Mouse (Mus musculus) naive thymus-derived CD4-positive, alpha-beta T cell, adult 2 months (primary cell): ENCODE data around the gene Pan2.
"Not testable (repeated sequence)": the region's sequence is repeated elsewhere in the genome, so short reads cannot be mapped to it uniquely, and the experiment has no call there.

Source experiments
- DNase-seq: peaks from one replicate; pipeline ENCODE4 v3.0.0-alpha.2; 2011; ENCODE audit warnings: low read depth

Gene Pan2

DNA sequence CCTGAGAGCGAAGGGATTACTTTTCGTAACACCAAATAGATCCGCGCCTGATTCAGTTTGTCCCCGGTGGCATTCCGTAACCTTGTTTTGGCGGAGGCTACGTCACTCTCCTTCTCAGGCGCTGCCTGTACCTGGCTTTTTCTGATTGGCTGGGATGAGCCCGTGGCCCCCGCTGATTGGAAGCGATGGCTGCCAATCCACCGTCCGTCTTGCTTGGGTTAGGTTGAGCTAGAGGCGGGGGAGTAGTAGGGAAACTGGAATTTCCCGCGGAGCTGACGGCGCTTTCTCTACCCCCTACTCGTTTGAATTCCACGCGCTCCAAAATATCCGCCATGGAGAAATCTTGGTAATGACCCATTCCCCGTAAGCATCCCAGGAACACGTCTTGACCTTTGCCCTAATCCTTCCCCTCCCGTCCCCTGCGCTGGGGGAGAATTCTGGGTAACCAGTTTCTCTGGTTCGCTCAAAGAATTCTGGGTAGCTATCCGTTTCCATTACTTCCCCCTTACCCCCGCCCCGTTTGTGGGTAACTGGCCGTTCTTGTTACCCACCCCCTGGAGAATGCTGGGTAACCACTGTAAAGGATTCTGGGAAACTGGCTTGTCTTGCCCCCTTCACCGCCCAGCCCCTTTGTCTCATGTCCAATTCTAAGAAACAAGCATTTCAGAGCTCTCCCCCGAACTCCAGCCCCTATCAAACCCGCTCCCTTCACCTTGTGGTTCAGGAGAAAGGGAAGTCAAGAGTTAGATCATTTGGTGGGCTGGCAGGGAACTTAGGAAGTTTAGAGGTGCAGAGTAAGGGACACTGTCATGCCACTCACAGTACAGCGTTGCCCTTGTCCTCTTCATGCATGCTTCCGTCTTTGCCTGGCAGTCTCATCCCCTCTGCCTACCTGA, at the start of gene Pan2:
Pan2 (plus strand) TSS at position 210 of the 896 bp plus-strand sequence.
- DNase-seq = peak; percentile 100

DNA sequence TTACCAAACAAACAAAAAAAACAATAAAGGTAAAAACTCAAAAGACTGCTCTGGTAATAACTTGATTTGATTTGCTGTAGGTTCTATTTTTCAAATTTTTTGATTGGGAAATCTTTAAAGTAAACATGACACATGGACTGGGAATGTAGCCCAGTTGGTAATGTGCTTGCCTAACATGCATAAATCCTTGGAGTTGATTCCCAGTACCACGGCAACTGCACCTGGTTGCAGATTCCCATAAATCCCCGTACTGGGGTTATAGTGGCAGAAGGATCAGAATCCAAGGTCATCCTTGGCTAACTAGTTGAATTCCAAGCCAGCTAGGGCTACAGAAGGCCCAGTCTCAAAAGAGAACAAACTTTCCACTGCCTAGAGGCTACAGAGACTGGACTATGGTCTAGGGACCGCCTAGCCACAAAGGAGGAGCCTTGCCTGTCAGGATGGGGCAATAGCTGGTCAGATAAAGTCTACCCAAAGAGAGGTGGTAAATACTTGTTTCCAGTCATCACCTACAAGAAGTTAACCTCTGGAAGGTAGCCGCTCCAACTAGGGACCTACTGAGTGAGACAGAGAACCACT, 49.4 kb upstream of the Pan2 start, which contains the start of gene Apon:
Apon (plus strand) TSS at position 420 of the 579 bp plus-strand sequence.
- no peak for DNase-seq

DNA sequence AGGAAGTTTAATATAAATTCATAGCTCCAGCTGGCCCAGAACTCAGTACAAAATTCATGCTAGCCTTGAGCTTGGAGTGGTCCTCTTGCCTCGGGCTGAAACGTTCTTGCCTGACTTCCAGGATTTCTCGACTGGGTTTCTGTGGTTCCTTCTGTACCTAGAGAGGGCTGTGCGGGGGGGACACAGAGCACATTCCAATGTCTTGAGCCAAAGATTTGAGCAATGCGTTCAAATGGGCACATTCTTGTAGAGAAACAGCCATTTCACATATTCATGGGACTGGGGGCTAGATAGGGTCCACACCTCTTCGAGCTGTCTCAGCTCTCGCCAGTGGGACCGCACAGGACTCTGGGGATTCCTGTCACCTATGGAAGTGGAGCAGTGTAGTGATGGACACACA, 47.2 kb upstream of the Pan2 start:
- DNase-seq = no peak

DNA sequence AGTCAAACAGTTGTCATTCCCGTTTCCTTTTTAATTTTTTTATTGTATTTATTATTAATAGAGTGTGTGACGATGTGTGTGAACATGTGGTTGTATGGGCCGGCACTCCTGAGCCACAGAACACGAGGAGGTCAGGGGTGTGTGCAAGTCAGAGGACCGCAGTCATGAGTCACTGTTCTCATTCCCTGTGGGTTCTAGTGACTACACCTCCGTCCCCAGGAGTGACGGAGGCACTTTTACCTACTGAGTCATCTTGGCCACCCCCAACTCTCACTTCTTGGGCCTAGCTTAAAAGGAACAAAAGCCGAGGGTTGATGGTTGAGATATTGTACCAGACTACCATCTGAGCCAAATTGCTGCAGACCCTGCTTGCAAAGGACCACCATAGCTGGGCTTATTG, 46.8 kb upstream of the Pan2 start:
- no peak for DNase-seq

DNA sequence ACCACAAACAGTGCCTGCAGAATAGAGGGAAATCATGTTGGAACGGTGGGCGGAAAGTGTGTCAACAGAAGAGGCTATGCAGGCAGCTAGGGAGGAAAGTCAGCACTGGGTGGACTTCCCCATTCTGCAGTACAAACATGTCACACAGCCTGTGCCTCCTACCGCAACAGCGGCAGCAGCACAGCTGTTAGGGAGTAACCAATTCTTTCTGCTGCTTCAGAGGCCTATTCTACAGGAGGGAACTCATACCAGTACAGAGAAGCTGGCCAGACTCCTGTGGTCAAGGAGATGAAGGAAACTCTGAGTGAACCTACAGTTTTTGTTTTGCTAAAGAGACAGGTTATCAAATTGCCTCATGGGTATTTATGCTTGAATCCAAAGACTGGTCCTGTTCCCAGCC, 44.2 kb upstream of the Pan2 start:
- DNase-seq = no peak

DNA sequence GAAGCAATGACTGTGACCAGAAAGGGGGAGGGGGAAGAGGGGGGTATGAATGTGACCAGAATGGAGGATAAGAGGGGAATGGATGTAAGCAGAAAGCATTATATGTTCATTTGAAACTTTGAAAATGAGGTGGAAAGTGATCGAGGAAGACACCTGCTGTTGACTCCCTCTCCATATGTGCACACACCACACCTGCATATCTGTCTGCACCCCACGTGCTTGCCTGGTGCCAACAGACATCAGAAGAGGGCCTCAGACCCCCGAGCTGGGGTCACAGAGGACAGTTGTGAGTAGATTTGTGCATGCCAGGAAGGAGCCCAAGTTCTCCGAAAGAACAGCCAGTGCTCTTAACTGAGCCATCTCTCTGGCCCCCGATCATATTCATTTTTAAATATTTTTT, 43.2 kb upstream of the Pan2 start:
- no peak for DNase-seq

DNA sequence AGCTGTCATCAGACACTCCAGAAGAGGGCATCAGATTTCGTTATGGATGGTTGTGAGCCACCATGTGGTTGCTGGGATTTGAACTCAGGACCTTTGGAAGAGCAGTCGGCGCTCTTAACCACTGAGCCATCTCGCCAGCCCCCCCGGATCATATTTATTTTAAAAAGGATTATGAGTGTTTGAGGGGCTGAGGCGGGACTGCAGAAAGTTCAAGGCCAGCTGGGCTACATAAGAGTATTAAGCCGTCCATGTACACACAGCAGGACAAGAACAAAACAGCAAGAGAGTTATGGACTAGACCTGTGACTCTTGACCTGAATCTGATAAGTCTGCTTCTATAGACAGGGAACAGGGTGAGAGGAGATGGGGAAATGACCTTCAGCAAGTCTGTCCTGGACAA, 42.8 kb upstream of the Pan2 start:
- DNase-seq = not testable (repeated sequence)

DNA sequence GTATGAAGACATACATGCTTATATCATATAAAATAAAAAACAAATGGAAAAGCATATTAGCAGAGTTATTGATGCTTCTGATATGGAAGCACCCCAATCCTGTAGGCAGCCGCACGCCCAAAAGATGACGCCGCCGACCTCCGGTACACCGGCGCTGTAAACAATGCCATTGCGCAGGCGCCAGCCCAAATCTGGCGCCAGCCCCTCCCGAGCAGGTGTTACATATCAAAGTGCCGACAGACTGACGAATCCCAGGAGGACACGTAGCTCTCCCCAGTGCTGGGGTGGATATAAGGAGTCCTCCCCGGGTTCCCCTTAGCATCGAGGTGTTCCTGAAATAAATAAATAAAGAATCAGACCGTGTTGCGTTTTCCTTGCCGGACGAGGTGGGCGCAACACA, 40.8 kb upstream of the Pan2 start:
- DNase-seq = no peak

DNA sequence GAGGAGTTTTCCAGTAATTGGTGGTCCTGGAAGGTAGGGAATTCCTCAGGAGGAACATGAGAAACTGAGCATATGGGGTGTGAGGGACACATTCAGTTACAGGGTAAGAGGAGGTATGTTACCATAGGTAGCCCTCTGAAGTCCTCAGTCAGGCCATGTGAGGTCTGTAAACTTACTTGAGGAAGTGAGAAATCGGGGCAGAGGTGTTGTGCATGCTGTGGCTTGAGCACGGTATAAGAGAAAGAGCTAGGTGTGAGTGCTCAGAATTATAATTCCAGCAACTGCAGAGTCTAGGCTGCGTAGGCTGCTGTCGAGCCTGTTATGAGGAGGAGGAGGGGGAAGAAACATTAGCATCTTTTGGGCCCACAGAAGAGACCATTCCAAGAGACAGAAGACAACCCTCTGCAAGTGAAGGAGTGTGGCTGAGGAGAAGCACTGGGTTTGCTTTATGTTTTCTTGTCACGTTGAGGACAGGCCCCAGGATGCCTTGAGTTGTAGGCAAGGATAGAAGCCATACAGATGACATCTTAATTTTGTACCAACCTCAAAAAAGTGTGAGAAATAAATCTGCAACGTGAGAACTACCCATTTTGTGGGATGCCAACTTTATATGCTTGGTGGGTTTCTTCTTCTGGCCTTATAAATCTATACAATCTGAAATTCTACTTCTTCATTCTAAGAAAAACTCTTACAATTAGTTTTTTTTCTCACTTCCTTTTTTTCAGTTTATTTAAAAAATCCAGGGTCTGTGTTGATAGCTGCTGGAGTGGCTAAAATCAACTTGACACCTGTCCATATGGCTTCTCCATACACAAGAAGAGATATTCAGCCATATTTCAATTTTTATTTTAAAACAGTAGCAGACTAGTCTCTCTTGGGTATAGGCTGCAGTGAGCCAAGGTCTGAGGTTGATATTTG, 39.5 kb upstream of the Pan2 start:
- no peak for DNase-seq

DNA sequence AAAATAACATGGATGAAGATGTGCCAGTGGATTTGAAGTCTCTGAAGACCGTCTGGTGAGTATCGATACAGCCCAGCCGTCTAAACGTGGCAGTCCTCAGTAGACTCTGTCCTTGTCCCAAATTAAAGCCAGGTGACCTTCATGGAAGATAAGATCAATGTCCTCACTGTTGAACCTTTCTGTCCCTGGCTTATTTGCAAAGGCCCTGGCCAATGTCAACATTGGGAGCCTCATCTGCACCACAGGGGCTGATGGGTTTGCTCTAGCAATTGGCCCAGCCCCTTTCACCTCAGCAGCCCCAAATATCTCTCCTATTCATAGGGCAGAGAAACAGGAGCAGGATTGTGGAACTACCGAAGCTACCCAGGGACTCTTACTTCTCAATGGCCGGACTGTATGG, 34.8 kb upstream of the Pan2 start, which contains the start of gene Apof:
Apof (plus strand) TSS at position 301 of the 400 bp plus-strand sequence.
- no peak for DNase-seq

DNA sequence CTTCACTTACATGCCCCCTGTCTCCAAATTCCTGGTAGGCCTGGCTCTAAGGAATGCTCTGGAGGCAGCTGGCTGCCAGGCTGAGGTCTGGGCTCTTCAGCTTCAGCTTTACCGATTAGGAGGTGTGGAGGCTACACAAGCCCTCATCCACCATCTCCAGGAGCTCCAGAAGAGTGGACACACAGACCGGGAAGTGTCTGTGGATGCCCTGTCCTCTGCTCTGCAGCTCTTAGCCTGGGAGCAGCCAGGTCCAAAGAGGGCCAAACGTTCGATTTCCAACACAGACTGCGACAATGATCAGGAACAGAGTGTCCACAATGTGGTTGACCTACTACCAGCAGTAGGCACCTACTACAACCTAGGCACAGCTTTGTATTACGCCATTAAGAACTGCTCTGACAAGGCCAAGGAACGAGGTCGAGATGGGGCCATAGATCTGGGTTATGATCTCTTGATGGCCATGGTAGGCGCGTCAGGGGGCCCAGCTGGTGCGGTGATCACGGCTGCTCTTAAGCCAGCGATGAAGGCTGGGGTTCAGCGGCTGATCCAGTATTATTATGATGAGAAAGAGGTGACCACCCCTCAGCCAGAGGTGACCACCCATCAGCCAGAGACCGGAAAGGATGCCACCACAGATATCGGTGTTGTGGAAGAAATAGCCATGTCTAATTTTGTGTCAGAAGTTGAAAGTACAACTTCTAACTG, 33.8 kb upstream of the Pan2 start:
- DNase-seq = no peak

DNA sequence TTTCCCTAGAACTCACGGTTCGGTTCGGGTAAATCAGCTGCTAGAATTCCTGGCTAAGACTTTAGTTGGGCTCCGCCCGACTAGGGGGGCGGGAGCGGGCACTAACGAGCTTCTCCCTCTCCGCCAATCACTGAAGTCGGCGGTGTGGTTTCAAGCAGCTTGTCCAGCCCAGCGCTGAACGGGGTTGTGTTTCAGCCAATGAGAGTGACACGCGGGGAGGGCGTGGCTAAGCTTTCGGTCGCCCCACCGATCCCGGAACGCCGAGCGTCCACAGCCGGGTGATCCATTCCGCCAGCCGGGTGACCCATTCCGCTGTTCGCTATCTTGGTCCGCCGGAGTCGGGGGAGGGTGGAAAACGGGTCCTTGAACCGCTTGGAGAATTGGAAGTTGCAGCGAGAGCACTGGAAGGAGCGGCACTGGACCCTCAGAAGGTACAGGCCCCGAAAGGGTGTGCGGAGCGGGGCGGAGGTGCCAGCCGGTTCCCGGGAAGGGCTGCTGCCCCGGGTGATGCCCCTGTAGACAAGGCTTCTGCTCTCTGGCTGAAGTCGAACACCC, 32.8 kb upstream of the Pan2 start, which contains the start of gene Stat2:
Stat2 (plus strand) TSS at position 273 of the 555 bp plus-strand sequence.
- peak; percentile 95 for DNase-seq

DNA sequence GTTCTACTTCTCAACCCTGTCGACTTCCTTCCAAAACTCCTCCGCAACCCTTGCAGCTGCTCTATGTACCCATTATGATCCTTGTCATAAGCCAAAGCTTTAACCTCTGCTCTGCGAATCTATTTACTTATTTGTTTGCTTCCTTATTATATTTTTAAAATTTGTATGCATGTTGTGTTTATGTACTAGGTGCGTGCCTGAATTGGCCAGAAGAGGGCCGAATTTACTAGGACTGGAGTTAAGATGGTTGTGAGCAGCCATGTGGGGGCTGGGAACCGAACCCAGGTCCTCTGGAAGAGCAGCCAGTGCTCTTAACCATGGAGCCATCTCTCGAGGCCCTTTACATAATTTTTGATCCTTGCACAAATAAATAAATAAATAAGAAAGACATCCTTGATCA, 32.3 kb upstream of the Pan2 start:
- DNase-seq = no peak

DNA sequence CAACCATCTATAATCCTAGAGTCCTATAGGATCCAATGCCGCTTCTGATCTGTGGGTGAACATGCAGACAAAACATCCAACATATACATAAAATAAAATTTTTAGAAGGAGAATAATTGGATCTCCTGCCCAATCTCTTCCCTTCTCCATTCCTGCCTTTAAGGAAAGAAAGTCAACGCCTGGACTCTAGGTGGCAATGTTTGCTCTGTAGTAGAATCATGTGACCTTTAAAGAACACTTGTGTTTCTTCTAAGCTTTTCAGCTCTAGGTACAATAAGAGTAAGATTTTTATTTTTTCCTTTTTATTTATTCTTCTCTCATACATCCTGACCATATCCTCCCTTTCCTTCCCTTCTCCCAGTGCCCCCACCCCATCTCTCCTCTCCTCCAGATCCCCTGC, 31.3 kb upstream of the Pan2 start:
- DNase-seq = no peak

DNA sequence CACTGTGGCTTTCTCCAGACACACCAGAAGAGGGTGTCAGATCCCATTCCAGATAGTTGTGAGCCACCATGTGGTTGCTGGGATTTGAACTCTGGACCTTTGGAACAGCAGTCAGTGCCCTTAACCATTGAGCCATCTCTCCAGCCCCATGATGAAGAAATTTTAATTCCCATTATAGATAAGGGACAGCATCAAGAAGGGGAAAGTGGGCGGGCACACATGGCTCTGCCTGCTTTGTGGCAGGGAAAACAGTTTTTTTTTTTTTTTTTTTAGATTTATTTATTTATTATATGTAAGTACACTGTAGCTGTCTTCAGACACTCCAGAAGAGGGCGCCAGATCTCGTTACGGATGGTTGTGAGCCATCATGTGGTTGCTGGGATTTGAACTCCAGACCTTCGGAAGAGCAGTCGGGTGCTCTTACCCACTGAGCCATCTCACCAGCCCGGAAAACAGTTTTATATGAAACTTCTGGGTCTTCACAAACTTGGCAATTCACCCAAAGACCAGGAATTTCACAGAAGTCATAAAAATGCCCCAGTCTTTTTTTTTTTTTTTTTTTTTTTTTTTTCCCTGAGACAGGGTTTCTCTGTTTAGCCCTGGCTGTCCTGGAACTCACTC, 30.2 kb upstream of the Pan2 start:
- DNase-seq = not testable (repeated sequence)

DNA sequence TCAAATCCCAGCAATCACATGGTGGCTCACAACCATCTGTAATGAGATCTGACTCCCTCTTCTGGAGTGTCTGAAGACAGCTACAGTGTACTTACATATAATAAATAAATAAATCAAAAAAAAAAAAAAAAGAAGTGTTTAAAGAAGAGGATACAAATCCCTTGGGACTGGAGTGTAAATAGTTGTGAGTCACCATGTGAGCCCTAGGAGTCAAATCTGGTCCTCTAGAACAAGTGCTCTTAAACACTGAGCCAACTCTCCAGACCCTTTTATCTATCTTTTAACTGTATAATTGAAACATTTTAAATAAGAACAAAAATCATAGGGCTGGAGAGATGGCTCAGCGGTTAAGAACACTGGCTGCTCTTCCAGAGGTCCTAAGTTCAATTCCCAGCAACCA, 27.8 kb upstream of the Pan2 start:
- DNase-seq = not testable (repeated sequence)

DNA sequence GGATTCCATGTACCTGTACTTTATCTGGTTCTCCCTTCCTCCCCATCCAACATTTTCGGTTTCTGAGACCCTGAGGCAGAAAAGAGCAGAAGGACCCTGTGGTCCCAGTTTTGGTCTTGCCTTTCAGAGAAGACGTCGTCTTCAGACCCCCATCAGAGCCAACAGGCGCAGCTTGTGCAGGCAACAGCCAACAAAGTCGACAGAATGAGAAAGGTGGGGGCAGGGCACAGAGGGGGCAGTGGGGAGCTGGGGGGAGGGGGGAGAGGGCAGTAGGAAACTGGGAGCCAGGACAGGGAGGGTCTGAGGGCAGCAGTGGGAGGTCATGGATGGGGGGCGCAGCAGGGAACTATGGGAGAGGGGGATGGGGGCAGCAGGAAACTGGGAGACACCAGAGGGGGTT, 25.0 kb upstream of the Pan2 start:
- no peak for DNase-seq

DNA sequence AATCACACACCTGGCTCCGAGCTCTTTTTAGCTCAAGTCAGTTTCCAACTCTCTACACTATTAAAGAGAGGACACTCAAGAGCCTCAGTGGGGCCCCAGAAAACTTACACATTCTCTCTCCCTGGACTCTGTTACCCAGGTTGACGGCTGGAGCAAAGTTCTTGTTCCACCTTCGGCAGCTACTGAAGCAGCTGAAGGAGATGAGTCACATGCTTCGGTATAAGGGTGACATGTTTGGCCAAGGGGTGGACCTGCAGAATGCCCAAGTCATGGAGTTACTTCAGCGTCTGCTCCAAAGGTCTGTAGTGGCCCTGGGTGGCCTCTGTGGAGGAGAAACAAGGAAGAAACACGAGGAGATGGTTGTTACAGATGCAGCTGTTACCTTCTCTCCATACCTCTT, 22.2 kb upstream of the Pan2 start:
- no peak for DNase-seq

DNA sequence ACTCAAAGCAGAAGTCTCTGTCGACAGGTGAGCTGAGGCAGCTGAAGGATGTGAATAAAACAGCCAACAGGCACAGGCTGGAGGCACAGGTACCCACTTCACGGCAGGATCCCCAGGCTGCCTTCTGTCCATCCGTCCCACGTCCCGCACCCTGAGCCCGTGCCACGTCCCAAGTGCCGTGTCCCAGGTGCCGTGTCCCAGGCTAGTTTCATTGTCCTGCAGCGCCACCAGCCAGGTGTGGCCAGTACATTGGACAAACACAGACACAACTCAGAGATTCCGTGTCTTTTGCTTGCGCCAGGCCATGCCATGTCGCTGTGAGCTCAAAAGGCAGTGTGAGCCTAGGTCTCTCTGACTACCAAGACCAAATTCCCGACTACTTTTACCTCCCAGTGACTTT, 21.5 kb upstream of the Pan2 start:
- DNase-seq = no peak

DNA sequence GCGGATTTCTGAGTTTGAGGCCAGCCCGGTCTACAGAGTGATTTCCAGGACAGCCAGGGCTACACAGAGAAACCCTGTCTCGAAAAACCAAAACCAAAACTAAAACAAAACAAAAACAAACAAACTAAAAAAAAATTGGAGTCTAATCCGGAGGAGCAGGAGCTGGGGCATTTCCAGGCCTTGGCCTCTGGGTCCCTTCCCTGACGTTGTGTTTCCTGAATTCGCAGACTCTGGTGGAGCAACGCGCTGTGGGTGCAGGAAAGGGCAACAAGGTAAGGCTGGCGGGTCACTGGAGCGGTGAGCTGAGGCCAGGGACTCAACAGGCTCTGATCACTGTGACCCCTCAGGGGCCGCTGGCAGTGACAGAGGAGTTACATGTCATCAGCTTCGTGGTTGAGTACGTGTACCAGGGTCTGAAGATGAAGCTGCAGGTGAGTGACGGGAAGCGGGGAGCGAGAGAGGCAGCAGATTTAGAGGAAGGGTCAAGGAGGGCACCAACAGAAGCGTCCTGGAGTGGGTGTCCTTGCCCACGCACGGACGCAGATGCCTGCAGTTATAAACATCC, 20.2 kb upstream of the Pan2 start:
- DNase-seq = no peak
